Mouse (Mus musculus) kidney, adult 2 months (tissue): Measurements from ENCODE around the gene Gm20683. TPM values are rescaled to one million over a fixed set of nuclear protein-coding genes. Genes with fewer than 3 reads are reported as not detected.
A peak's percentile ranks its signal among the peaks of the same experiment; 100 is the strongest.
"Not testable (repeated sequence)": the region's sequence is repeated elsewhere in the genome, so short reads cannot be mapped to it uniquely, and the experiment has no call there.

ENCODE experiments used
- DNase-seq: peaks from one replicate; pipeline ENCODE4 v3.0.0; 2021
- H3K27ac ChIP-seq: fragments of 200-500 bp; 2 replicates; pipeline ENCODE4 v1.5.1; 2012; ENCODE audit warnings: low read depth, low read length, control low read depth, inconsistent platforms; ENCODE audit not compliant: insufficient read depth
- H3K27me3 ChIP-seq: fragments of 200-500 bp; replicated peaks from 2 replicates; pipeline ENCODE4 v1.6.1; 2012; ENCODE audit warnings: mild to moderate bottlenecking, moderate library complexity, low read length, inconsistent platforms; ENCODE audit not compliant: control insufficient read depth, insufficient read depth
- H3K36me3 ChIP-seq: fragments of 200-500 bp; 2 replicates; pipeline ENCODE4 v1.6.1; 2012; ENCODE audit warnings: mild to moderate bottlenecking, moderate library complexity, low read length, inconsistent platforms; ENCODE audit not compliant: control insufficient read depth, insufficient read depth
- H3K4me1 ChIP-seq: fragments of 200-500 bp; 2 replicates; pipeline ENCODE4 v1.6.1; 2011; ENCODE audit warnings: low read length; ENCODE audit not compliant: control insufficient read depth, insufficient read depth
- H3K4me3 ChIP-seq: fragments of 200-500 bp; 2 replicates; pipeline ENCODE4 v1.5.1; 2011; ENCODE audit warnings: mild to moderate bottlenecking, low read depth, low read length, control low read depth; ENCODE audit not compliant: insufficient read depth
- CTCF ChIP-seq: fragments of 200-500 bp; conservative IDR thresholded peaks from 2 replicates; pipeline ENCODE4 v1.5.1; 2011; ENCODE audit warnings: low read depth, mild to moderate bottlenecking, control low read depth, low read length, moderate library complexity, mixed read lengths; ENCODE audit not compliant: insufficient read depth, insufficient read length
- POLR2A ChIP-seq: fragments of 200-500 bp; IDR thresholded peaks from one replicate; pipeline ENCODE4 v1.6.1; 2011; ENCODE audit warnings: low read depth, low read length, control low read depth
- WGBS: fragments of 180-500 bp; shearing (Covaris S2); methylation state at CpG from one replicate; pipeline ENCODE4 v1.1.7; 2018; 5-methylcytosine and 5-hydroxymethylcytosine counted together
- polyA plus RNA-seq: library from polyadenylated mRNA; depleted of rRNA; stranded (reverse); fragments of >200 nt; gene quantifications from 2 replicates; pipeline ENCODE4 v1.2.3, GENCODE M21; 2012

The Gm20683 gene
- polyA plus RNA-seq, 1 experiment, result 26.3 TPM

- 0 out of 2 replicates have a peak, but pooled peaks cover 3% of the 10 kb centered on the region for H3K4me1 ChIP-seq
- no peak overlapping the region for H3K4me3 ChIP-seq
- 2% methylated on average over 20 of the region's 20 CpGs for WGBS
- peak; percentile 89 for DNase-seq
- no peak overlapping the region for H3K27ac ChIP-seq
- TF ChIP-seq POLR2A, result no peak
- TF ChIP-seq CTCF, result peak; percentile 67
- no peaks in the 10 kb centered on the region for H3K27me3 ChIP-seq
- H3K36me3 ChIP-seq, result no peaks in the 10 kb centered on the region
Measured at GRCm38 (mm10) chr17:25813471-25813870, 28.1 kb downstream of the Gm20683 start.

GRCm38 (mm10) chr17:25810890-25811289 is 30.7 kb downstream of the Gm20683 start:
- Histone ChIP-seq H3K36me3 (no peaks in the 10 kb centered on the region), H3K27ac (no peak overlapping the region), H3K4me1 (0 out of 2 replicates have a peak, but pooled peaks cover 3% of the 10 kb centered on the region), H3K4me3 (no peak overlapping the region), H3K27me3 (no peaks in the 10 kb centered on the region)
- TF ChIP-seq CTCF, result no peak
- no peak for TF ChIP-seq POLR2A
- DNase-seq, result no peak
- WGBS, result 79% methylated on average over 4 of the region's 4 CpGs

- no peak for TF ChIP-seq POLR2A
- no peak for TF ChIP-seq CTCF
- H3K4me1 ChIP-seq, result 0 out of 2 replicates have a peak, but pooled peaks cover 3% of the 10 kb centered on the region
- H3K27me3 ChIP-seq, result no peaks in the 10 kb centered on the region
- no peak for DNase-seq
- H3K4me3 ChIP-seq, result peak overlapping the region; percentile 63
- 16% methylated on average over 25 of the region's 25 CpGs for WGBS
- no peaks in the 10 kb centered on the region for H3K36me3 ChIP-seq
- no peak overlapping the region for H3K27ac ChIP-seq
Measured at GRCm38 (mm10) chr17:25809606-25810340, 31.8 kb downstream of the Gm20683 start.

GRCm38 (mm10) chr17:25808789-25809605 is 32.6 kb downstream of the Gm20683 start, which contains the start of gene Fbxl16:
Fbxl16 (plus strand) TSS chr17:25809085.
- no peak within 1 kb of the TSS for H3K27ac ChIP-seq
- peak; percentile 75 for DNase-seq
- no peaks in the 10 kb centered on the region for H3K27me3 ChIP-seq
- 0 out of 2 replicates have a peak, but pooled peaks cover 3% of the 10 kb centered on the region for H3K4me1 ChIP-seq
- WGBS, result 1% methylated on average over 96 of the region's 100 CpGs
- peak within 1 kb of the TSS; percentile 63 for H3K4me3 ChIP-seq
- TF ChIP-seq CTCF (no peak), POLR2A (no peak)
- H3K36me3 ChIP-seq, result no peaks in the 10 kb centered on the region

GRCm38 (mm10) chr17:25808028-25808427 is 33.5 kb downstream of the Gm20683 start:
- DNase-seq, result no peak
- 49% methylated on average over 5 of the region's 5 CpGs for WGBS
- Histone ChIP-seq H3K27ac (no peak overlapping the region), H3K36me3 (no peaks in the 10 kb centered on the region), H3K4me3 (no peak overlapping the region), H3K4me1 (0 out of 2 replicates have a peak, but pooled peaks cover 3% of the 10 kb centered on the region), H3K27me3 (no peaks in the 10 kb centered on the region)
- TF ChIP-seq POLR2A (no peak), CTCF (no peak)

- H3K27ac ChIP-seq, result not testable (repeated sequence)
Measured at GRCm38 (mm10) chr17:25807452-25807851, 34.1 kb downstream of the Gm20683 start.

GRCm38 (mm10) chr17:25806507-25806906 is 35.1 kb downstream of the Gm20683 start:
- DNase-seq, result no peak
- Histone ChIP-seq H3K36me3 (no peaks in the 10 kb centered on the region), H3K4me1 (0 out of 2 replicates have a peak, but pooled peaks cover 3% of the 10 kb centered on the region), H3K27me3 (no peaks in the 10 kb centered on the region), H3K27ac (no peak overlapping the region), H3K4me3 (no peak overlapping the region)
- TF ChIP-seq CTCF (no peak), POLR2A (no peak)
- 73% methylated on average over 4 of the region's 4 CpGs for WGBS

More at GRCm38 (mm10) chr17:25807452-25807851, 34.1 kb downstream of the Gm20683 start:
- 37% methylated on average over 2 of the region's 2 CpGs for WGBS
- not testable (repeated sequence) for H3K4me1 ChIP-seq, H3K36me3 ChIP-seq, H3K4me3 ChIP-seq, DNase-seq, H3K27me3 ChIP-seq
